In genomic region chr10:110921890-110922289, GRCm38 (mm10) we compare ENCODE assay signal across 8 mouse cellular contexts. TPM values are rescaled to one million over a fixed set of nuclear protein-coding genes. Genes with fewer than 3 reads are reported as not detected.
DNase-seq lines count a peak whose midpoint lies in the region; ATAC-seq lines count a peak whose summit lies in the region.

No protein-coding gene starts in this region.

- no peak overlapping the region for H3K27ac ChIP-seq in lung, embryonic 16.5 days (ENCODE audit: low read length)
- no peak overlapping the region for H3K27ac ChIP-seq in forebrain, embryonic 16.5 days (ENCODE audit: low read length)
- H3K27ac ChIP-seq in limb, embryonic 15.5 days = no peak overlapping the region
- peak overlapping the region; percentile 48; the same call in 1 of the 2 replicates for H3K27ac ChIP-seq in stomach, embryonic 15.5 days

- H3K4me3 ChIP-seq in lung, embryonic 16.5 days (ENCODE audit: low read length) = peak overlapping the region; percentile 67
- peak overlapping the region; percentile 81 for H3K4me3 ChIP-seq in forebrain, embryonic 16.5 days (replicated peaks; ENCODE audit: low read length)
- H3K4me3 ChIP-seq in limb, embryonic 15.5 days = peak overlapping the region; percentile 61; the same call in 1 of the 2 replicates
- peak overlapping the region; percentile 75 for H3K4me3 ChIP-seq in stomach, embryonic 15.5 days (replicated peaks)

- H3K27me3 ChIP-seq in lung, embryonic 16.5 days (ENCODE audit: control insufficient read depth, insufficient read depth, low read depth, low read length) = no peaks in the 10 kb centered on the region
- H3K27me3 ChIP-seq in forebrain, embryonic 16.5 days (replicated peaks; ENCODE audit: control insufficient read depth, insufficient read depth, low read length) = no peaks in the 10 kb centered on the region
- no peaks in the 10 kb centered on the region for H3K27me3 ChIP-seq in limb, embryonic 15.5 days
- H3K27me3 ChIP-seq in stomach, embryonic 15.5 days (replicated peaks) = no peaks in the 10 kb centered on the region

- ATAC-seq in lung, embryonic 16.5 days (ENCODE audit: low read depth) = no peak
- ATAC-seq in forebrain, embryonic 16.5 days = no peak
- no peak for ATAC-seq in limb, embryonic 15.5 days (ENCODE audit: insufficient number of reproducible peaks, low FRiP score, low TSS enrichment, low read depth)
- peak; percentile 23; the same call in 1 of the 2 replicates for ATAC-seq in stomach, embryonic 15.5 days (ENCODE audit: insufficient read depth, low FRiP score, low read depth)
- no peak for ATAC-seq in activated CD4-positive, CD25-positive, alpha-beta regulatory T cell, adult 4 months
- ATAC-seq in monocyte, adult 5-6 weeks (replicated peaks; ENCODE audit: insufficient number of reproducible peaks, low FRiP score, low TSS enrichment, poor library complexity, severe bottlenecking) = no peak

- DNase-seq in lung, postnatal 14 days = no peak
- no peak for DNase-seq in thymus, postnatal 4 days

- H3K4me1 ChIP-seq in lung, embryonic 16.5 days (replicated peaks; ENCODE audit: control insufficient read depth, insufficient read depth, low read length) = peaks cover 17% of the 10 kb centered on the region
- H3K4me1 ChIP-seq in forebrain, embryonic 16.5 days (replicated peaks; ENCODE audit: control insufficient read depth, insufficient read depth, low read length) = peaks cover 42% of the 10 kb centered on the region
- H3K4me1 ChIP-seq in limb, embryonic 15.5 days = peaks cover 24% of the 10 kb centered on the region
- peaks cover 37% of the 10 kb centered on the region for H3K4me1 ChIP-seq in stomach, embryonic 15.5 days

- no peaks in the 10 kb centered on the region for H3K9me3 ChIP-seq in lung, embryonic 16.5 days (ENCODE audit: control insufficient read depth, low read length)
- H3K9me3 ChIP-seq in forebrain, embryonic 16.5 days (ENCODE audit: control insufficient read depth, low read length) = no peaks in the 10 kb centered on the region
- no peaks in the 10 kb centered on the region for H3K9me3 ChIP-seq in limb, embryonic 15.5 days
- H3K9me3 ChIP-seq in stomach, embryonic 15.5 days = no peaks in the 10 kb centered on the region

- H3K4me2 ChIP-seq in lung, embryonic 16.5 days (ENCODE audit: low read depth, low read length) = peak overlapping the region; percentile 70
- H3K4me2 ChIP-seq in forebrain, embryonic 16.5 days (ENCODE audit: low read length) = peak overlapping the region; percentile 93
- peak overlapping the region; percentile 79 for H3K4me2 ChIP-seq in limb, embryonic 15.5 days
- H3K4me2 ChIP-seq in stomach, embryonic 15.5 days = peak overlapping the region; percentile 86

- no peak overlapping the region for H3K9ac ChIP-seq in lung, embryonic 16.5 days (ENCODE audit: low read length)
- H3K9ac ChIP-seq in forebrain, embryonic 16.5 days (replicated peaks; ENCODE audit: low read depth, low read length) = no peak overlapping the region
- no peak overlapping the region for H3K9ac ChIP-seq in limb, embryonic 15.5 days
- no peak overlapping the region for H3K9ac ChIP-seq in stomach, embryonic 15.5 days

- 52% methylated on average over 3 of the region's 3 CpGs for WGBS in lung, embryonic 16.5 days
- 72% methylated on average over 3 of the region's 3 CpGs for WGBS in forebrain, embryonic 16.5 days
- WGBS in limb, embryonic 15.5 days = 45% methylated on average over 3 of the region's 3 CpGs
- WGBS in stomach, embryonic 15.5 days = 47% methylated on average over 3 of the region's 3 CpGs

- no peaks in the 10 kb centered on the region for H3K36me3 ChIP-seq in lung, embryonic 16.5 days (ENCODE audit: control insufficient read depth, insufficient read depth, low read length)
- H3K36me3 ChIP-seq in forebrain, embryonic 16.5 days (ENCODE audit: control insufficient read depth, insufficient read depth) = no peaks in the 10 kb centered on the region
- H3K36me3 ChIP-seq in limb, embryonic 15.5 days = no peaks in the 10 kb centered on the region
- no peaks in the 10 kb centered on the region for H3K36me3 ChIP-seq in stomach, embryonic 15.5 days

RNA-seq across cellular contexts. Expression of gene Csrp2, which starts 2.3 kb away (rescaled TPM):
- polyA plus RNA-seq in lung, embryonic 16.5 days (2015; fragmentation: Nextera tagmentation; extraction: Ambion mirVana) = 196 and 197 TPM in 2 replicates
- polyA plus RNA-seq in forebrain, embryonic 16.5 days (2015; fragmentation: Nextera tagmentation; extraction: Ambion mirVana) = 196 and 203 TPM in 2 replicates
- 130 TPM in 2 replicates for polyA plus RNA-seq in limb, embryonic 15.5 days (2015; fragmentation: Nextera tagmentation; extraction: Ambion mirVana)
- 224 and 252 TPM in 2 replicates for polyA plus RNA-seq in stomach, embryonic 15.5 days (2015; fragmentation: Nextera tagmentation; extraction: Ambion mirVana)
- 1 to 10 TPM; 4.2 to 7.8 TPM for polyA plus RNA-seq in activated CD4-positive, CD25-positive, alpha-beta regulatory T cell, adult 4 months (2017; shearing (Covaris generic))
- total RNA-seq in monocyte, adult 5-6 weeks (2017) = 22.0 to 38.3 TPM (median 35.8 TPM) in 3 replicates

Comparison
In these comparisons a context has a peak if more than half of its experiments do, and no peak if none do; other contexts are left out.
1. RNA of gene Csrp2, which starts 2.3 kb away (polyA plus RNA-seq): 224 to 252 TPM in stomach, embryonic 15.5 days, 196 to 197 TPM in lung, embryonic 16.5 days, 196 to 203 TPM in forebrain, embryonic 16.5 days and 130 TPM in limb, embryonic 15.5 days; 4.2 to 7.8 TPM in activated CD4-positive, CD25-positive, alpha-beta regulatory T cell, adult 4 months; every median in the first group is over 10 times any median in the second.
2. Peak in every context shown above with its lines, with median percentiles within 50 percentile points of each other: H3K4me2 ChIP-seq and H3K4me3 ChIP-seq.